Mouse (Mus musculus) limb, embryonic 14.5 days (tissue): ENCODE data around the gene Rnf5. TPM values are rescaled to one million over a fixed set of nuclear protein-coding genes. Genes with fewer than 3 reads are reported as not detected.

Experiments used
- ATAC-seq: fragments of 200-750 bp; cut with Nextera tagmentation; 2 replicates; pipeline ENCODE4 v1.8.0; 2017; ENCODE audit warnings: low read depth, moderate number of reproducible peaks, moderate TSS enrichment; ENCODE audit not compliant: low FRiP score
- DNase-seq: peaks from one replicate; pipeline ENCODE4 v3.0.0-alpha.2; 2015; ENCODE audit warnings: low spot score
- H3K27ac ChIP-seq: fragments of 300-500 bp; sonication (generic); replicated peaks from 2 replicates; pipeline ENCODE4 v1.5.1; 2014; ENCODE audit warnings: low read depth, mild to moderate bottlenecking, low read length, moderate library complexity, mixed read lengths
- H3K27me3 ChIP-seq: fragments of 300-500 bp; sonication (generic); 2 replicates; pipeline ENCODE4 v1.6.1; 2014; ENCODE audit warnings: low read length, mixed read lengths; ENCODE audit not compliant: control insufficient read depth, insufficient read depth
- H3K36me3 ChIP-seq: fragments of 300-500 bp; sonication (generic); 2 replicates; pipeline ENCODE4 v1.6.1; 2014; ENCODE audit warnings: mild to moderate bottlenecking, low read length, moderate library complexity, mixed read lengths; ENCODE audit not compliant: control insufficient read depth, insufficient read depth
- H3K4me1 ChIP-seq: fragments of 300-500 bp; sonication (generic); 2 replicates; pipeline ENCODE4 v1.6.1; 2014; ENCODE audit warnings: antibody characterized with exemption, low read length, mixed read lengths; ENCODE audit not compliant: control insufficient read depth, insufficient read depth
- H3K4me2 ChIP-seq: fragments of 300-500 bp; sonication (generic); replicated peaks from 2 replicates; pipeline ENCODE4 v1.6.1; 2014; ENCODE audit warnings: low read depth, mild to moderate bottlenecking, low read length, moderate library complexity; ENCODE audit not compliant: severe bottlenecking
- H3K4me3 ChIP-seq: fragments of 300-500 bp; sonication (generic); replicated peaks from 2 replicates; pipeline ENCODE4 v1.5.1; 2014; ENCODE audit warnings: low read length
- H3K9ac ChIP-seq: fragments of 300-500 bp; sonication (generic); 2 replicates; pipeline ENCODE4 v1.6.1; 2014; ENCODE audit warnings: mild to moderate bottlenecking, low read depth, low read length, moderate library complexity; ENCODE audit not compliant: severe bottlenecking
- H3K9me3 ChIP-seq: fragments of 300-500 bp; sonication (generic); 2 replicates; pipeline ENCODE4 v1.6.1; 2016; ENCODE audit warnings: low read length; ENCODE audit not compliant: control insufficient read depth
- POLR2A ChIP-seq: fragments of 200-500 bp; IDR thresholded peaks from 2 replicates; pipeline ENCODE4 v1.8.0; 2012; ENCODE audit warnings: inconsistent platforms, mild to moderate bottlenecking, moderate library complexity, borderline replicate concordance; ENCODE audit not compliant: insufficient read depth, insufficient read length; ENCODE audit errors: extremely low read depth
- WGBS: fragments of 180-500 bp; shearing (Covaris S2); extraction: QIAGEN DNeasy Blood & Tissue Kit; methylation state at CpG from one replicate; pipeline ENCODE4 v1.1.7; 2014; 5-methylcytosine and 5-hydroxymethylcytosine counted together
- polyA plus RNA-seq, 2 experiments: library from polyadenylated mRNA; depleted of rRNA in 1 of 2; stranded (reverse) in 1 of 2; unstranded in 1 of 2; fragments of >200 nt; fragmentation: Nextera tagmentation in 1 of 2; extraction: Ambion mirVana in 1 of 2; gene quantifications; 2 replicates each; pipeline versions ENCODE4 v1.2.1 to v1.2.3; 2012 to 2014

The Rnf5 gene
- polyA plus RNA-seq, 2 experiments, result 79.5 to 103 TPM

GRCm38 (mm10) chr17:34631647-34632046 lies 28.2 kb upstream of the Rnf5 start:
- no peak for TF ChIP-seq POLR2A
- Histone ChIP-seq H3K9me3 (no peaks in the 10 kb centered on the region), H3K27ac (no peak overlapping the region), H3K4me3 (peak overlapping the region; percentile 38), H3K4me2 (peak overlapping the region; percentile 79), H3K36me3 (no peaks in the 10 kb centered on the region), H3K9ac (peak overlapping the region; percentile 44), H3K4me1 (peaks cover 26% of the 10 kb centered on the region), H3K27me3 (peaks cover 36% of the 10 kb centered on the region)
- ATAC-seq (no peak), DNase-seq (no peak)
- 11% methylated on average over 11 of the region's 12 CpGs for WGBS

GRCm38 (mm10) chr17:34630761-34631301 lies 27.3 kb upstream of the Rnf5 start:
- Histone ChIP-seq H3K4me3 (peak overlapping the region; percentile 38), H3K4me2 (peak overlapping the region; percentile 43), H3K27ac (no peak overlapping the region), H3K36me3 (no peaks in the 10 kb centered on the region), H3K9ac (no peak overlapping the region), H3K9me3 (no peaks in the 10 kb centered on the region), H3K27me3 (peaks cover 36% of the 10 kb centered on the region), H3K4me1 (peaks cover 30% of the 10 kb centered on the region)
- no peak for TF ChIP-seq POLR2A
- ATAC-seq, result no peak
- 3% methylated on average over 42 of the region's 48 CpGs for whole genome bisulfite sequencing
- no peak for DNase-seq

- TF ChIP-seq POLR2A, result no peak
- Histone ChIP-seq H3K4me2 (peak overlapping the region; percentile 78; the same call in 1 of the 2 replicates), H3K9ac (no peak overlapping the region), H3K27me3 (peaks cover 36% of the 10 kb centered on the region), H3K36me3 (peaks cover 8% of the 10 kb centered on the region), H3K4me1 (peaks cover 30% of the 10 kb centered on the region), H3K9me3 (no peaks in the 10 kb centered on the region), H3K4me3 (peak overlapping the region; percentile 81; the same call in 1 of the 2 replicates), H3K27ac (no peak overlapping the region)
- no peak for ATAC-seq
- DNase-seq, result no peak
- 17% methylated on average over 12 of the region's 12 CpGs for WGBS
These were observed 26.5 kb upstream of the Rnf5 start for GRCm38 (mm10) chr17:34629796-34630603.

GRCm38 (mm10) chr17:34629221-34629751 lies 25.8 kb upstream of the Rnf5 start, which contains the start of gene Prrt1:
TSS of gene Prrt1 (plus strand) at chr17:34629533.
- DNase-seq, result peak; percentile 54
- Histone ChIP-seq H3K9ac (0 out of 2 replicates have a peak within 1 kb of the TSS, but pooled peaks have one; percentile 28), H3K27me3 (peaks cover 36% of the 10 kb centered on the region), H3K4me3 (peak within 1 kb of the TSS; percentile 81), H3K4me1 (peaks cover 30% of the 10 kb centered on the region), H3K27ac (peak within 1 kb of the TSS; percentile 92), H3K9me3 (no peaks in the 10 kb centered on the region), H3K36me3 (peaks cover 9% of the 10 kb centered on the region), H3K4me2 (peak within 1 kb of the TSS; percentile 78)
- no peak for TF ChIP-seq POLR2A
- ATAC-seq, result no peak
- 1% methylated on average over 16 of the region's 16 CpGs for WGBS

GRCm38 (mm10) chr17:34628644-34628967 lies 25.1 kb upstream of the Rnf5 start:
- H3K9ac ChIP-seq, result 0 out of 2 replicates have a peak overlapping the region, but pooled peaks have one; percentile 28
- ATAC-seq, result no peak
- H3K36me3 ChIP-seq, result peaks cover 15% of the 10 kb centered on the region
- H3K27ac ChIP-seq, result peak overlapping the region; percentile 92
- peaks cover 36% of the 10 kb centered on the region for H3K27me3 ChIP-seq
- no peak for TF ChIP-seq POLR2A
- no peaks in the 10 kb centered on the region for H3K9me3 ChIP-seq
- DNase-seq, result no peak
- peak overlapping the region; percentile 81 for H3K4me3 ChIP-seq
- H3K4me1 ChIP-seq, result peaks cover 30% of the 10 kb centered on the region
- peak overlapping the region; percentile 78 for H3K4me2 ChIP-seq
- 46% methylated on average over 5 of the region's 5 CpGs for WGBS
